Mouse (Mus musculus) leukemia stem cell, adult 10-12 weeks (primary cell): ENCODE data around the gene Eif3c. TPM values are rescaled to one million over a fixed set of nuclear protein-coding genes. Genes with fewer than 3 reads are reported as not detected.

Source experiments
- polyA plus RNA-seq: library from polyadenylated mRNA; stranded (reverse); fragments of >175 nt; gene quantifications from 2 replicates; pipeline ENCODE4 v1.2.3, GENCODE M21; 2012; ENCODE audit warnings: low replicate concordance

The Eif3c gene
- 46.8 and 71.7 TPM in 2 replicates for polyA plus RNA-seq

GRCm38 (mm10) chr7:126566094-126566765 is at the start of gene Eif3c:
Eif3c (minus strand) TSS chr7:126566411.

GRCm38 (mm10) chr7:126594862-126595561 is 28.8 kb upstream of the Eif3c start, which contains the start of gene Il27:
Il27 (minus strand) TSS chr7:126594941.

GRCm38 (mm10) chr7:126585717-126586116 is 19.5 kb upstream of the Eif3c start, which contains the start of gene Cln3:
Cln3 (minus strand) TSS chr7:126585817.

GRCm38 (mm10) chr7:126584506-126584977 is 18.3 kb upstream of the Eif3c start, which contains the start of gene Apobr:
Apobr (plus strand) TSS chr7:126584942.

GRCm38 (mm10) chr7:126503273-126503878 is 62.8 kb downstream of the Eif3c start, which contains the start of gene Atxn2l:
Atxn2l (minus strand) TSS chr7:126503437.

Other genes starting within 250 kb of the Eif3c start
- 15.7 and 32.8 TPM in 2 replicates for gene Lat, start 196.8 kb downstream of the Eif3c start, polyA plus RNA-seq
- gene Spns1, start 189.0 kb downstream of the Eif3c start, polyA plus RNA-seq: 107 and 109 TPM in 2 replicates
- 5.5 and 6.0 TPM in 2 replicates for gene Nfatc2ip, start 169.7 kb downstream of the Eif3c start, polyA plus RNA-seq
- gene Cd19, start 151.5 kb downstream of the Eif3c start, polyA plus RNA-seq: 15.0 and 38.2 TPM in 2 replicates
- gene Rabep2, start 137.7 kb downstream of the Eif3c start, polyA plus RNA-seq: 58.1 and 79.3 TPM in 2 replicates
- 0.27 and 0.34 TPM in 2 replicates for gene Atp2a1, start 103.3 kb downstream of the Eif3c start, polyA plus RNA-seq
- 56.4 and 77.6 TPM in 2 replicates for gene Sh2b1, start 91.0 kb downstream of the Eif3c start, polyA plus RNA-seq
- gene Tufm, start 79.0 kb downstream of the Eif3c start, polyA plus RNA-seq: 19.5 and 71.4 TPM in 2 replicates
- 1,237 and 1,711 TPM in 2 replicates for gene Atxn2l, start 63.0 kb downstream of the Eif3c start, polyA plus RNA-seq
- gene Apobr, start 18.5 kb upstream of the Eif3c start, polyA plus RNA-seq: 13.9 and 17.3 TPM in 2 replicates
- gene Cln3, start 19.4 kb upstream of the Eif3c start, polyA plus RNA-seq: 6.0 and 18.7 TPM in 2 replicates
- 0.47 and 2.1 TPM in 2 replicates for gene Il27, start 28.5 kb upstream of the Eif3c start, polyA plus RNA-seq
- gene Nupr1, start 64.5 kb upstream of the Eif3c start, polyA plus RNA-seq: 5.4 and 6.2 TPM in 2 replicates
- 23.6 and 70.5 TPM in 2 replicates for gene Sgf29, start 82.9 kb upstream of the Eif3c start, polyA plus RNA-seq
- gene Sult1a1, start 110.0 kb upstream of the Eif3c start, polyA plus RNA-seq: 0.32 TPM in 1 of 2 replicates, not detected in the other
- 88.6 and 107 TPM in 2 replicates for gene Bola2, start 129.0 kb upstream of the Eif3c start, polyA plus RNA-seq
- 2.9 and 6.9 TPM in 2 replicates for gene Slx1b, start 129.4 kb upstream of the Eif3c start, polyA plus RNA-seq
- 287 and 313 TPM in 2 replicates for gene Coro1a, start 141.4 kb upstream of the Eif3c start, polyA plus RNA-seq
- 115 and 138 TPM in 2 replicates for gene Mapk3, start 193.2 kb upstream of the Eif3c start, polyA plus RNA-seq
- 0.77 and 2.4 TPM in 2 replicates for gene Gdpd3, start 199.9 kb upstream of the Eif3c start, polyA plus RNA-seq
- 188 and 399 TPM in 2 replicates for gene Ypel3, start 210.5 kb upstream of the Eif3c start, polyA plus RNA-seq
- 8.3 and 13.4 TPM in 2 replicates for gene Tbx6, start 215.1 kb upstream of the Eif3c start, polyA plus RNA-seq
- gene Ppp4c, start 226.1 kb upstream of the Eif3c start, polyA plus RNA-seq: 129 and 143 TPM in 2 replicates
- 1.5 and 3.9 TPM in 2 replicates for gene Fam57b, start 231.3 kb upstream of the Eif3c start, polyA plus RNA-seq